Mouse (Mus musculus) CD4-positive, CD25-positive, alpha-beta regulatory T cell, adult 4 months (primary cell): ENCODE results near the gene Ctdnep1. TPM values are rescaled to one million over a fixed set of nuclear protein-coding genes. Genes with fewer than 3 reads are reported as not detected.
A peak's percentile ranks its signal among the peaks of the same experiment; 100 is the strongest.

ENCODE experiments used
- ATAC-seq: one replicate; pipeline ENCODE4 v1.8.0; 2017
- polyA plus RNA-seq, 2 experiments: library from polyadenylated mRNA; unstranded; fragments of 100-300 nt; shearing (Covaris generic); gene quantifications; one replicate each; pipeline ENCODE4 v1.2.1; 2017

Gene Ctdnep1
- polyA plus RNA-seq, 2 experiments from 2014 or later, result 21.1 to 25.4 TPM

DNA sequence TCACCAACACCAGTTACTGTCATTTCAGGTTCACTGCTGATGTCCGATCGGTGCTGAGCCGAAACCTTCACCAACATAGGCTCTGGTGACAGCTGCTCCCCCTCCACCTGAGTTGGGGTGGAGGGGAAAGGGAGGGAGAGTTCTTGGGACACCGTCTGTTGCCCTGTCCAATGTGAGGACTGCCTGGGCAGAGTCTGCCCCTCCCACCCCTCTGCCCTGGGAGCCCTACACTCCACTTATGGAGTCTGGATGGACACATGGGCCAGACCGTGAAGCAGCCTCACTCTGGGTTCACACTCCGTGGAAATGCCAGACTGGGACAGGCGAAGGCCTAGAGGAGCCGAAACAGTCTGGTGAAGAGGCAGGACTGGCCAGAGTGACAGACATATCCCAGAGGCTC, 9.0 kb downstream of the Ctdnep1 start:
- ATAC-seq, result no peak

DNA sequence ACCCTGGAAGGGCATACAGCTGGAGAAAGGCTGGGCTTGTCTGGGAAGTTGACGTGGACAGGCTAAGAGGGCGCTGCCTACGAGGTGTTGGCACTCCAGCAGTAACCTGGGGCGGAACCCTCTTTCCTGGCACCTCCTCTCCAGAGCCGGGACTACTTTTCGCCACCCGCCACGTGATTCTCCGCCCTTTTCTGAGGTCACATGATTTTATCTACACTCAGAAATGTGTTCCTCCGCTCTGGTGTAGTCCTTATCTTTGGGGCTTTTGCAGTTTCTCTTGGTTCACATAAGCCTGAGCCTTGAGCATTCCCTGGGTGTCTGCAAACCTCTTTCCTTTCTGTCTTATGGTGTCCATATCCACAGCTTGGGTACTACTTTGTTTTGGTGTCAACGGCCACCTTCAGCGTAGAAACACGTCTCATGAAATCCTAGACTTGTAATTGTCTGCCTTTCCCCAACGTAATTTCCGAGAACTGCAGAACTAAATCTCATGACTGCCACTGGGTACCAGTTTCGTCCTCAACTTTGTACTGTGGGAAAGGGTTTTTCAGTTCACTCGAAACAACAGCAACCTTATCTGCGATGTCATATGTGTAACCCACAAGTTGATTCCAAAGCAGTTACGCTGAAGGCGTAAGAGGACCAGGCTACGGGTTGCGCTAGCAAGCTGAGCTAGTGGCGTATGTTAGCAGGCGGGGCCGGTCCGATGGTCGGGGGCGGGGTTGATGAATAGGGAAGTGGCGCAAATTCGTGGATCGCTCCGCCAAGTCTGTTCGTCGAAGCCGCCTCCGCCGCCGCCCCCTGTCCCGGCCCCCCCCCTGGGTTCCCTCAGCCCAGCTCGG, 10.1 kb downstream of the Ctdnep1 start, which contains the start of gene Gabarap:
Gabarap (plus strand) TSS at position 294 of the 842 bp plus-strand sequence.
- peak; percentile 70 for ATAC-seq

- no peak for ATAC-seq
These were observed 10.8 kb downstream of the Ctdnep1 start for GRCm38 (mm10) chr11:69991711-69992110.

DNA sequence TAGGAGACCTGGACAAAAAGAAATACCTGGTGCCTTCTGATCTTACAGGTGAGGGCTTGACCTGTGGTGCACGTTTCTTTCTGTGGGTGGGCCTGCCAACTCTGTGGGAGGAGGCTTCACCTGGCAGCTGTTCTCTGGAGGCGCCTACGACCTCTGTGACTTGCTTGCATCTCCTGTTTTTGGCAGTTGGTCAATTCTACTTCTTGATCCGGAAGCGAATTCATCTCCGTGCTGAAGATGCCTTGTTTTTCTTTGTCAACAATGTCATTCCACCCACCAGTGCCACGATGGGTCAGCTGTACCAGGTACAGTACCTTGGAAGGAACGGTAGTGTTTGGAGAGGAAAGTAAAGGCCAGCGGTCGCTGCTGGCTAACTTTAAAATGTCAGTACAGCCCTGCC, 11.4 kb downstream of the Ctdnep1 start:
- no peak for ATAC-seq

- ATAC-seq, result no peak
These were observed 12.0 kb downstream of the Ctdnep1 start for GRCm38 (mm10) chr11:69992932-69993331.

- no peak for ATAC-seq
These were observed 13.6 kb downstream of the Ctdnep1 start for GRCm38 (mm10) chr11:69994401-69995090.

- ATAC-seq, result peak; percentile 68
These were observed 14.5 kb downstream of the Ctdnep1 start, which contains the start of gene Phf23 for GRCm38 (mm10) chr11:69995391-69995960. TSS of gene Phf23 (plus strand) at chr11:69995777.

DNA sequence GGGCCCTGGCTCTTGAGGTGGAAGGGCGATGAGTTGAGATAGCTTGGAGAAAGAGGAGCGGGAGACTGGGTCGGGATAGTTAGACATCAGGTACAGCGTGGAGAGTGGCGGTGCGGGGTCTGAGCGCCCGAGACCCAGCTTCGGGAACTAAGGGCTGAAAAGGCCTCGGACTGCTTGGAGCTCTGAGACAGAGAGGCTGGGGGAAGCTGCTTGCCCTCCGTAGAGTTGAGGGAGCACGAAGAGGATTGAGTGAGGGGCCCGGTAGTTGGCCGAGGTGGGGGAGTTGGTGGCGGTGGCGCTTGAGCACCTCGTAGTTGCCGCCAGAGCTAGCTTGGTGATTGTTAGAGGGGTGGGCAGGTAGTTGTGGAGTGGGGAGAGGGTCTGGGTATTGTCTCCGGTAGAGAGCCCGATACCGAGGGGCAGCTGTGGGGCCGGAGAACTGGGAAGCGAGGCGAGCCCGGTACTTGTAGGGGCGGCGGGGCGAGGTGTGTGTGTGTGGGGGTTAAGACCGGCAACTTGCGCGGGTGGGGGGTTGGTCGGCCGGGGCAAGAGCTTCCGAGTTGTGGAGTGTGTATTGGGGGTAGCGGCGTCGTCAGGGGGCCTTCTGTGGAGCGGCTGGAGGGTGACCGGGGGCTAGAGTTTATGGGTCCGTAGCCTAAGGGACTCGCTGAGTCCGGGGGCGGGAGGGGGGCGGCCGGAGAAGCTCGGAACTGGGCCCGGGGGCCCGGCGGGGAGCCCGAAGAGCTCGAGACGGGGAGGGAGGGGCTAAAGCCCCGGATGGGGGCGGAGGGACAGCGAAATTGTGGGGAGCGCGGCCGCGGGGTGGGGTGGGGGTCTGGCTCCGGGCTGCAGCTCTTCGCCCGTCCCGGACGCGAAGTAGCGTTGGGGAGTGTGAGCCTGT, 15.5 kb downstream of the Ctdnep1 start:
- ATAC-seq, result no peak

- ATAC-seq, result peak; percentile 22
These were observed 16.1 kb downstream of the Ctdnep1 start for GRCm38 (mm10) chr11:69997070-69997509.

GRCm38 (mm10) chr11:69998567-69999491, 17.9 kb downstream of the Ctdnep1 start:
- ATAC-seq, result no peak

DNA sequence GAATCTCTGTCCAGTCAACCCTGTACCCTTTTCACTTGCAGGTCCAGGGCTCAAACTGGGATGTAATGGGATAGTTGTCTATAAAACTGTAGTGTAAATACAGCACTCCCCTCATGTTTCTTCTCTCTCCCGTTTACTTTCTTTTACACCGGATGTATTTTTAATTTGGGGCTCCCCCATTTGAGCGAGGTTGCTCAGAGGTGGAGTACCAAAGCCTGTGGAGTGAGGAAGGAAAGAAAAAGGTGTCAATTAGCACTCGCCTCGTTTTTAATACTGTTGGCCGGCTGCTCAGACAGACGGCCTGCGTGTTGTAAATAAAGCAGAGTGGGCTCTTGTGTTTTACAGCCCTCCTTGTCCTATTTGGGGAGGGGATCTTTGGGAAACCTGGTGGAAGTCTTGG, 18.7 kb downstream of the Ctdnep1 start:
- ATAC-seq, result no peak

- ATAC-seq, result peak; percentile 56
These were observed 19.5 kb downstream of the Ctdnep1 start, which contains the start of gene Dvl2 for GRCm38 (mm10) chr11:70000396-70000898. TSS of gene Dvl2 (plus strand) at chr11:70000595.

GRCm38 (mm10) chr11:70001159-70001558, 20.2 kb downstream of the Ctdnep1 start:
- ATAC-seq, result no peak

DNA sequence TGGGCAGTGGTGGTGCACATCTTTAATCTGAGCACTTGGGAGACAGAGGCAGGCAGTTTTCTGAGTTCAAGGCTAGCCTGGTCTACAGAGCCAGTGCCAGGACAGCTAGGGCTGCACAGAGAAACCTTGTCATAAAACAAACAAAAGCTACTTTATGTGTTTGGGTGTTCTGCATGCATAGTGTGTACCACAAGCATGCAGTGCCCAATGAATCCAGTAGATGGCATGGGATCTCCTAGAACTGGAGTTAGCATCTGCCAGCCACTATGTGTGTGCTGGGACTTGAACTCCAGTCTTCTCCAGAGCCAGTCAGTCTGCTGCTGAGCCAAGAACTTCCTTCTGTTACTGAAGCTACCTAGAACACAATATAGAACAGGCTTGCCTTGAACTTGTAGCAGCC, 20.9 kb downstream of the Ctdnep1 start:
- no peak for ATAC-seq

DNA sequence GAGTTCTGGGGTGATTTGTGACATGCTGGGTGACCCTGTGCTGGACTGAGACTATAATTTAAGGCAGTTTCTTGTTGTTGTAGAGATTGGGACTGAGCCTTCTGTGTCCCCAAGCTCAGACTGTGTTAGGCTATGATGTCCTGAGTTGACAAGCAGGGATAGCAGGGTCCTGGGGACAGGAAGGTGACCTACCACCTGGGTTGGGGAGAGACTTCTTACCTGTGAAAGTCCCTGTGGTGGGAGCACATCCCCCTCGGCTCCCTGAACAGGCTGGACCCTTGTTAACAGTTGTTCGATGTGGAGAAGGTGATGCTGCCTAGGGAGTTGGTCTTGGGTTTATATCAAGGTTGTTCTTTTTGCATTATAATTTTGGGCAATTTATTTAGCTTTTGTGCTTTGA, 21.5 kb downstream of the Ctdnep1 start:
- no peak for ATAC-seq

GRCm38 (mm10) chr11:70005521-70005920, 24.6 kb downstream of the Ctdnep1 start:
- peak; percentile 44 for ATAC-seq

GRCm38 (mm10) chr11:70010033-70010432, 29.1 kb downstream of the Ctdnep1 start:
- no peak for ATAC-seq

DNA sequence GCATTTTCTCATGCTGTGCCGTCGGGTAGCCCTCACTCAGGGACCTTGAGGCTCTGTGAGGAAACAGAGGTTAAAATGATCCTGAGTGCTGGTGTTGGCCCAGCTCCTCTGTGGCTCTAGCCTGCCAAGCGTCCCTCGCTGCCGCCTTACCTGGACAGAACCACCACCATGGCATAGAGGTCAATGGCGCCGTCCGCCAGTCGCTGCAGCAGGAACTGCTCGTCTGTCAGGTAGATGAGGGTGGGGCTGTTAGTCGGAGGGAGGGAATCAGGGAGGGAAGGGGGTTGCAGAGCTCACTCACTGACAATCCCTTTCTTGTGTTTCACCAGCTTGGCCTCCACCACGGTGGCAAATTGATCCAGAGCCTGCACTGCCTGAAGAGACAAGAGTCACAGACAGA, 29.6 kb downstream of the Ctdnep1 start:
- no peak for ATAC-seq

DNA sequence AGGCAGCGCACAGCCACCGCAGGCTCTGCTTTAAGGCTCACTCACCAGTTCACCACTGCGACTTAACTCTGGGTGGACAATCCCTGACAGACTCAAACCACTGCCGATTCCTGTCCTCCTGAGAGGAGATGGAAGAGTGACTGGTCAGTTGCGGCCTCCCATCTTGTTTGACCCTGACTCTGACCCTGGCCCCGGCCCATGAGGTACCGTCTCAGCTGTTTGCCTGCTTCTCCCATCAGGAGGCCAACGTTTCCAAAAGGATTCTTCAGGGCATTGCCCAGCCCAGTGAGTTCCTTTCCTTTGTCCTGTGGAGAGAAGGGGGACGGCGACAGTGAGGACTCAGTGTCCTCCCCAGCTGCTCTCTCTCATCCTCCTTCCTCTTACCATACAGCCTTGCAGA, 30.0 kb downstream of the Ctdnep1 start:
- no peak for ATAC-seq

DNA sequence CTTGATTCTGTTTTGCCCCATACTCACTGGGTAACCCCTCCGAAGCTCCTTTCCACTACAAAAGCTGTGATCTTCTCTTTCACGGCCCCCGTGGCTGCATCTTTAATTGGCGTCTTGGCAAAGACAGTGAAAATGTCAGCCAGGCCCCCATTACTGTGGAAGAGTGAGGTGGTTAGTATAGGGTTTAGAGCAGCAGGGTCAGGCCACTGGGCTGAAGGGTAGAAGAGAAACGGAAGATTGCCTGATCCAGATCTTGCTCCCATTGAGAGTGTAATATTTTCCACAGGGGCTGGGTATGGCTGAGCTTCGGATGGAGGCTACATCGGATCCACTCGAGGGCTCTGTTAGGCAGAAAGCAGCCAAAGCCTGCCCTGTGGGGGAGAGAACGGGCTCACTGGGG, 32.0 kb downstream of the Ctdnep1 start:
- no peak for ATAC-seq

DNA sequence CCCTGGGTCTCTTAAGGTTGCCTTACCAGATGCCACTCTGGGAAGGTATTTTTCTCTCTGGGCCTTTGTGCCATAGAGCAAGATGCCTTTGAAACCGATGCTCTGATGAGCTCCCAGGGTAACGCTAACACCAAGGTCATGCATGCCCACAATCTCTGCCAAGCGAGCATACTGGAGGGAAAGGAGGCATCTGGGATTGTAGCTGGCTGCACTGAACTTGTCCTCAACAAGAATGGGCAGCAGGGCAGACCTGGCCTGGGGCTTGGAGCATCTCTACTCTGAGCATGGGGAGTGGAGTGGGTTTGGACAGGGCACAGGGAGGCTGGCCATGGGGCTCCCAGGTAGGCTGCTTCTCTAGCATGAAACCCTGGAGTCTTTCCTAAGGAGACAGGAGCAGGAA, 32.5 kb downstream of the Ctdnep1 start:
- no peak for ATAC-seq
